Comparison of ENCODE assay signal across 15 mouse cellular contexts in the genomic region with DNA sequence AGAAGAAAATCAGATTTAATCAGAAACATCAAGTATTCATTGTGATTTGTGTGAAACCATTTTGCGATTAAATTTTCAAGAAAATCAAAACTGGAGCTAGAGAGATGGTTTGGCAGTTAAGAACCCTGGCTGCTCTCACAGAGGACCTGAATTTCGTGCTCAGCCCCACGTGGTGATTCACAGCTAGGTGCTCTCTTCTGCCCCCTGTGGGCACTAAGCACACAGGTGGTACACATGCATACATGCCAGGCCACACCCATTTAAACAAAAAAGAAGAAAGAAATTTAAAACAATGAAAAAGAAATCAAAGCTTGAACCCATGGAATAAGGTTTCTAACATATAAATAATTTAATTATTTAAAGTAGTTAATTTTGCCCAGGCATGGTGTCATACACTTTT. TPM values are rescaled to one million over a fixed set of nuclear protein-coding genes. Genes with fewer than 3 reads are reported as not detected.
DNase-seq lines count a peak whose midpoint lies in the region; ATAC-seq and TF ChIP-seq lines count a peak whose summit lies in the region.
"Had no signal": no experiment of that assay in that cellular context is flagged by ENCODE, and none has a peak within 500 bp of the region (broad histone marks: within the 10 kb centered on the region; RNA-seq: fewer than 3 reads in every experiment).

No protein-coding gene starts in this region.

- no peak overlapping the region for H3K4me2 ChIP-seq in intestine, postnatal 0 days (replicated peaks; ENCODE audit: low read depth)
- no peak overlapping the region for H3K4me2 ChIP-seq in intestine, embryonic 15.5 days (replicated peaks)
- no peak overlapping the region for H3K4me2 ChIP-seq in midbrain, embryonic 13.5 days (replicated peaks)
- H3K4me2 ChIP-seq: heart, embryonic 11.5 days; hindbrain, embryonic 14.5 days; midbrain, embryonic 12.5 days; neural tube, embryonic 12.5 days had no signal

- no peaks in the 10 kb centered on the region for H3K4me1 ChIP-seq in intestine, postnatal 0 days (replicated peaks; ENCODE audit: control insufficient read depth, insufficient read depth, low read length)
- 0 out of 2 replicates have a peak, but pooled peaks cover 3% of the 10 kb centered on the region for H3K4me1 ChIP-seq in intestine, embryonic 15.5 days (replicated peaks)
- H3K4me1 ChIP-seq in testis, adult 2 months (ENCODE audit: control insufficient read depth, insufficient read depth, low read length): no peaks in the 10 kb centered on the region
- H3K4me1 ChIP-seq in ES-E14 (ENCODE audit: control insufficient read depth in 2 of 2, insufficient read depth in 2 of 2, low read length in 2 of 2, poor library complexity in 1 of 2): no peaks in the 10 kb centered on the region
- H3K4me1 ChIP-seq in midbrain, embryonic 13.5 days (replicated peaks): no peaks in the 10 kb centered on the region
- H3K4me1 ChIP-seq: midbrain, embryonic 12.5 days; neural tube, embryonic 12.5 days had no signal

- TF ChIP-seq POLR2A in testis, adult 2 months (IDR thresholded peaks at IDR 0.05; ENCODE audit: control insufficient read depth, low read depth, low read length): no peak

- in situ Hi-C loops in ES-E14 (cut with MboI; ENCODE audit: low sequenced_read_pairs in 2 of 2, unreplicated experiment in 2 of 2): no loop called here

- peak; percentile 57 for TF ChIP-seq CTCF in intestine, postnatal 0 days (IDR thresholded peaks at IDR 0.05; ENCODE audit: low read depth)
- TF ChIP-seq CTCF in testis, adult 2 months (IDR thresholded peaks at IDR 0.05; ENCODE audit: control insufficient read depth, insufficient read depth, insufficient replicate concordance, low read depth, low read length): peak; percentile 14; the same call in 1 of the 2 replicates

- no peaks in the 10 kb centered on the region for H3K36me3 ChIP-seq in intestine, postnatal 0 days (ENCODE audit: control insufficient read depth, insufficient read depth)
- H3K36me3 ChIP-seq in intestine, embryonic 15.5 days: no peaks in the 10 kb centered on the region
- no peaks in the 10 kb centered on the region for H3K36me3 ChIP-seq in testis, adult 2 months (ENCODE audit: control insufficient read depth, insufficient read depth, low read length)
- no peaks in the 10 kb centered on the region for H3K36me3 ChIP-seq in ES-E14 (ENCODE audit: control insufficient read depth, insufficient read depth, low read length, poor library complexity, severe bottlenecking)
- H3K36me3 ChIP-seq in midbrain, embryonic 13.5 days: no peaks in the 10 kb centered on the region
- H3K36me3 ChIP-seq: midbrain, embryonic 12.5 days; neural tube, embryonic 12.5 days had no signal

- DNase-seq in testis, postnatal 14 days (ENCODE audit: low spot score): no peak
- peak; percentile 56 for DNase-seq in ES-E14 (ENCODE audit: low read depth, low spot score)
- peak; percentile 14 for DNase-seq in mesoderm, embryonic 11.5 days (ENCODE audit: low read depth, low spot score)
- DNase-seq in kidney, postnatal 10 days: no peak
- DNase-seq: adrenal gland, postnatal 10 days; cerebellum, adult 11 months; right cerebral cortex, adult 18-20 months had no signal

- WGBS in intestine, postnatal 0 days: 71% methylated on average over 3 of the region's 3 CpGs
- WGBS in intestine, embryonic 15.5 days: 73% methylated on average over 3 of the region's 3 CpGs
- 68% methylated on average over 3 of the region's 3 CpGs for WGBS in midbrain, embryonic 13.5 days

- H3K9me3 ChIP-seq in intestine, postnatal 0 days (ENCODE audit: control insufficient read depth): no peaks in the 10 kb centered on the region
- H3K9me3 ChIP-seq in intestine, embryonic 15.5 days: no peaks in the 10 kb centered on the region
- H3K9me3 ChIP-seq in ES-E14 (ENCODE audit: control insufficient read depth, insufficient read depth, low read depth, low read length): no peaks in the 10 kb centered on the region
- H3K9me3 ChIP-seq in midbrain, embryonic 13.5 days: no peaks in the 10 kb centered on the region
- H3K9me3 ChIP-seq: midbrain, embryonic 12.5 days; neural tube, embryonic 12.5 days had no signal

- H3K9ac ChIP-seq in intestine, postnatal 0 days (ENCODE audit: low read depth, low read length): no peak overlapping the region
- no peak overlapping the region for H3K9ac ChIP-seq in intestine, embryonic 15.5 days
- H3K9ac ChIP-seq in ES-E14 (ENCODE audit: insufficient read depth, low read depth, low read length, poor library complexity, severe bottlenecking): no peak overlapping the region
- H3K9ac ChIP-seq in midbrain, embryonic 13.5 days (replicated peaks): no peak overlapping the region
- H3K9ac ChIP-seq: hindbrain, embryonic 14.5 days; midbrain, embryonic 12.5 days; neural tube, embryonic 12.5 days had no signal

- no peak for ATAC-seq in intestine, postnatal 0 days
- no peak for ATAC-seq in intestine, embryonic 15.5 days
- no peak for ATAC-seq in midbrain, embryonic 13.5 days

- H3K27me3 ChIP-seq in intestine, postnatal 0 days (replicated peaks; ENCODE audit: control insufficient read depth, insufficient read depth, low read length): no peaks in the 10 kb centered on the region
- no peaks in the 10 kb centered on the region for H3K27me3 ChIP-seq in intestine, embryonic 15.5 days (replicated peaks)
- H3K27me3 ChIP-seq in testis, adult 2 months (ENCODE audit: control insufficient read depth, insufficient read depth, low read length): no peaks in the 10 kb centered on the region
- no peaks in the 10 kb centered on the region for H3K27me3 ChIP-seq in midbrain, embryonic 13.5 days
- H3K27me3 ChIP-seq: midbrain, embryonic 12.5 days; neural tube, embryonic 12.5 days had no signal

- H3K4me3 ChIP-seq in intestine, postnatal 0 days (ENCODE audit: low read depth, low read length): no peak overlapping the region
- H3K4me3 ChIP-seq in intestine, embryonic 15.5 days (replicated peaks): no peak overlapping the region
- H3K4me3 ChIP-seq in testis, adult 2 months (ENCODE audit: control insufficient read depth, low read depth, low read length): no peak overlapping the region
- no peak overlapping the region for H3K4me3 ChIP-seq in ES-E14 (ENCODE audit: insufficient read depth in 1 of 2, low read depth in 1 of 2, low read length in 2 of 2, poor library complexity in 1 of 2, severe bottlenecking in 1 of 2)
- H3K4me3 ChIP-seq in midbrain, embryonic 13.5 days (replicated peaks): no peak overlapping the region
- H3K4me3 ChIP-seq: midbrain, embryonic 12.5 days; neural tube, embryonic 12.5 days had no signal

- H3K27ac ChIP-seq in intestine, postnatal 0 days (ENCODE audit: low read depth, low read length): no peak overlapping the region
- no peak overlapping the region for H3K27ac ChIP-seq in intestine, embryonic 15.5 days
- no peak overlapping the region for H3K27ac ChIP-seq in testis, adult 2 months (ENCODE audit: control insufficient read depth, insufficient read depth, low read depth, low read length)
- no peak overlapping the region for H3K27ac ChIP-seq in ES-E14 (ENCODE audit: insufficient read depth, low read depth, low read length, poor library complexity, severe bottlenecking)
- H3K27ac ChIP-seq in midbrain, embryonic 13.5 days: no peak overlapping the region
- H3K27ac ChIP-seq: hindbrain, embryonic 14.5 days; midbrain, embryonic 12.5 days; neural tube, embryonic 12.5 days had no signal

TF ChIP-seq in ES-E14, 5 proteins besides CTCF, POLR2A, EP300 and RAD21:
- TF ChIP-seq CHD2 (IDR thresholded peaks at IDR 0.05; ENCODE audit: low read depth, low read length): no peak
- TF ChIP-seq HCFC1 (IDR thresholded peaks at IDR 0.05; ENCODE audit: borderline replicate concordance, insufficient read depth, low read length): no peak
- no peak for TF ChIP-seq ZNF384 (IDR thresholded peaks at IDR 0.05; ENCODE audit: low read depth, low read length)
- peak; percentile 33; the same call in 1 of the 2 replicates for TF ChIP-seq ZC3H11A (IDR thresholded peaks at IDR 0.05; ENCODE audit: borderline replicate concordance, low read depth, low read length)
- no peak for TF ChIP-seq MAFK (IDR thresholded peaks at IDR 0.05; ENCODE audit: insufficient read depth, low read depth, low read length)

RNA-seq across cellular contexts. Expression of gene Npr3, which starts 15.7 kb away (rescaled TPM):
- 3.8 and 4.4 TPM in 2 replicates for polyA plus RNA-seq in intestine, postnatal 0 days (2015; fragmentation: Nextera tagmentation; extraction: Ambion mirVana)
- polyA plus RNA-seq in intestine, embryonic 15.5 days (2015; fragmentation: Nextera tagmentation; extraction: Ambion mirVana): 6.3 and 8.1 TPM in 2 replicates
- polyA plus RNA-seq in testis, adult 2 months (2012; rRNA removed): 1.1 and 1.4 TPM in 2 replicates
- 3.3 and 3.4 TPM in 2 replicates for total RNA-seq in ES-E14 (2012; rRNA removed)
- 1.1 and 1.2 TPM in 2 replicates for polyA plus RNA-seq in midbrain, embryonic 13.5 days (2015; fragmentation: Nextera tagmentation; extraction: Ambion mirVana)

Comparison
In these comparisons a context has a peak if more than half of its experiments do, and no peak if none do; other contexts are left out.
1. DNase-seq: peak in ES-E14 (single experiment) and mesoderm, embryonic 11.5 days (single experiment); none in testis, postnatal 14 days (single experiment) and kidney, postnatal 10 days (single experiment).